Mouse (Mus musculus): ENCODE measurements around the gene Dapk3. TPM values are rescaled to one million over a fixed set of nuclear protein-coding genes. Genes with fewer than 3 reads are reported as not detected.
"Not testable (repeated sequence)": the region's sequence is repeated elsewhere in the genome, so short reads cannot be mapped to it uniquely, and the experiment has no call there.

Dapk3 gene
- polyA plus RNA-seq, 1 experiment from 2014 or later = 65.4 TPM

GRCm38 (mm10) chr10:81174617-81175344 lies 8.0 kb upstream of the Dapk3 start:
- Histone ChIP-seq H3K4me1 (peaks cover 50% of the 10 kb centered on the region), H3K9me3 (no peaks in the 10 kb centered on the region), H3K9ac (no peak overlapping the region), H3K4me2 (peak overlapping the region; percentile 67), H3K27me3 (replicated peaks) (no peaks in the 10 kb centered on the region), H3K36me3 (peaks cover 24% of the 10 kb centered on the region), H3K27ac (peak overlapping the region; percentile 79), H3K4me3 (replicated peaks) (peak overlapping the region; percentile 29)
- ATAC-seq (ENCODE audit: insufficient read depth, low FRiP score, low read depth) = peak; percentile 19; the same call in 1 of the 2 replicates
- 3% methylated on average over 29 of the region's 29 CpGs for WGBS

- H3K27me3 ChIP-seq (replicated peaks); H3K9ac ChIP-seq; ATAC-seq (ENCODE audit: insufficient read depth, low FRiP score, low read depth); H3K9me3 ChIP-seq: not testable (repeated sequence)
- peaks cover 29% of the 10 kb centered on the region for H3K36me3 ChIP-seq
- peaks cover 52% of the 10 kb centered on the region for H3K4me1 ChIP-seq
- peak overlapping the region; percentile 67 for H3K4me2 ChIP-seq
- H3K27ac ChIP-seq = peak overlapping the region; percentile 79
- H3K4me3 ChIP-seq (replicated peaks) = peak overlapping the region; percentile 29
- WGBS = 10% methylated on average over 4 of the region's 4 CpGs
Observed at GRCm38 (mm10) chr10:81175345-81175701, 7.5 kb upstream of the Dapk3 start.

DNA sequence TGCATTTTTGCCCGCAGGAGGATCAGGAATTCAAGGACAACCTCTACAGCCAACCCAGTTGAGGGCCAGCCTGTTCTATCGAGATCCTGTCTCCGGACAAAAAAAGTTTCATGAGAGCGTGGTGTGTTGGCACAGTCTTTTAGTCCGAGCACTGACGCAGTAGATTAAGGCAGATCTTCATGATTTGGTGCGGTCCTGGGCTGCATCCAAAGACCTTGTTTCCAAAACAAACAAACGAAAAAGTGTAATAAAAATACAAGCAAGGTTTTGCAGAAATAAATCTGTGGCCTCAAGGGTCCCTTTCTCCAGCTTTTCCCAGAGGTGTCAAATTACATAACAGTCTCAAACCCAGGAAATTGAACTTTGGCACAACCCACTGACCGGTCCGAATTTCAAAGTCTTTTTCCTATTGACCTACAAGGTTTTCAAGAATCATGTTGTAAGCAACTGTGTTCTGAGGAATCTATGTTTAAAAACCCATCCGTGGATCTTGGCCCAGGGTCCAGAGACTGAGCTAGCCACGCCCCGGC lies 6.8 kb upstream of the Dapk3 start:
- Histone ChIP-seq H3K4me2 (peak overlapping the region; percentile 67), H3K4me1 (peaks cover 52% of the 10 kb centered on the region), H3K9me3 (no peaks in the 10 kb centered on the region), H3K9ac (peak overlapping the region; percentile 6; the same call in 1 of the 2 replicates), H3K27ac (peak overlapping the region; percentile 79), H3K27me3 (replicated peaks) (no peaks in the 10 kb centered on the region), H3K4me3 (replicated peaks) (peak overlapping the region; percentile 94), H3K36me3 (peaks cover 36% of the 10 kb centered on the region)
- 3% methylated on average over 13 of the region's 13 CpGs for WGBS
- ATAC-seq (ENCODE audit: insufficient read depth, low FRiP score, low read depth) = peak; percentile 2; the same call in 1 of the 2 replicates

DNA sequence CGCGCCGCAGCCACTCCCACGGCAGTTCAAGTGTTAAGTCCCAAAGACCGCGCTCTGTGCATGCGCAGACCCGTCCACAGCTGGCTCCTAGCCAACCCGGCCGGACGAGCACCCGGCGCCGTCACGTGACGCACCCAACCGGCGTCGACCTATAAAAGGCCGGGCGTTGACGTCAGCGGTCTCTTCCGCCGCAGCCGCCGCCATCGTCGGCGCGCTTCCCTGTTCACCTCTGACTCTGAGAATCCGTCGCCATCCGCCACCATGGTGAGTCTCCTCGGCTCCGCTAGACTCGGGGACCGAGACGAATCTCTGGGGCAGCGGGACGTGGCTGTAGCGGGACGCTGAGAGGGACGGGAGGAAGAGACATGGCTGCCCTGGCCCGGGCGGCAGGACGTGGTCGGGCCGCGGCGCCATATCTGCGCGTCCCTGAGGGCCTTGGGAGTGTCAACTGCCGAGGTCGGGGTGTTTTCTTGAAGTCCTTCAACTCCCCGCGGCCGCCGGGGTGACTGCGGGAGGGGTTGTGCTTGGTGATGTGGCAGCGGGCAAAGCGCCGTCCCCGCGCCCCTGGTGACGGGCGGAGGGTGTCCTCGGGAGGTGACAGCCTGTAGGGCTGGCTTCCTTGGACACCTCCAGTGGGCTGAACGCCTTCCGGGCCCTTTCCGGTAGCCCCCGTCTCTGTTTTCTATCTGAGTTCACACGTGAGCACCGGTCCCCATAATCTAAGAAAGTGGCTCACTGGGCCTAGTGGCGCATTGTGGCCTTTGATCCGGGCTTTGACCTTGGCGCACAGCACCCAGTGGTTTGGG lies 6.1 kb upstream of the Dapk3 start, which contains the start of gene Eef2:
Gene Eef2 (plus strand): TSS at position 166 of the 806 bp plus-strand sequence.
- Histone ChIP-seq H3K36me3 (peaks cover 42% of the 10 kb centered on the region), H3K27me3 (replicated peaks) (no peaks in the 10 kb centered on the region), H3K4me3 (replicated peaks) (peak within 1 kb of the TSS; percentile 94), H3K4me1 (peaks cover 52% of the 10 kb centered on the region), H3K4me2 (peak within 1 kb of the TSS; percentile 86), H3K9ac (peak within 1 kb of the TSS; percentile 97), H3K9me3 (no peaks in the 10 kb centered on the region), H3K27ac (peak within 1 kb of the TSS; percentile 89)
- WGBS = under 1% methylated on average over 76 of the region's 77 CpGs
- peak; percentile 81 for ATAC-seq (ENCODE audit: insufficient read depth, low FRiP score, low read depth)

- H3K9me3 ChIP-seq = no peaks in the 10 kb centered on the region
- no peak for ATAC-seq (ENCODE audit: insufficient read depth, low FRiP score, low read depth)
- peaks cover 50% of the 10 kb centered on the region for H3K36me3 ChIP-seq
- H3K27me3 ChIP-seq (replicated peaks) = no peaks in the 10 kb centered on the region
- peaks cover 59% of the 10 kb centered on the region for H3K4me1 ChIP-seq
- H3K9ac ChIP-seq = peak overlapping the region; percentile 97
- peak overlapping the region; percentile 94 for H3K4me3 ChIP-seq (replicated peaks)
- peak overlapping the region; percentile 86 for H3K4me2 ChIP-seq
- 7% methylated on average over 16 of the region's 16 CpGs for WGBS
- H3K27ac ChIP-seq = peak overlapping the region; percentile 89
Observed at GRCm38 (mm10) chr10:81177491-81177925, 5.3 kb upstream of the Dapk3 start.

GRCm38 (mm10) chr10:81177958-81178712 lies 4.7 kb upstream of the Dapk3 start:
- peaks cover 50% of the 10 kb centered on the region for H3K36me3 ChIP-seq

DNA sequence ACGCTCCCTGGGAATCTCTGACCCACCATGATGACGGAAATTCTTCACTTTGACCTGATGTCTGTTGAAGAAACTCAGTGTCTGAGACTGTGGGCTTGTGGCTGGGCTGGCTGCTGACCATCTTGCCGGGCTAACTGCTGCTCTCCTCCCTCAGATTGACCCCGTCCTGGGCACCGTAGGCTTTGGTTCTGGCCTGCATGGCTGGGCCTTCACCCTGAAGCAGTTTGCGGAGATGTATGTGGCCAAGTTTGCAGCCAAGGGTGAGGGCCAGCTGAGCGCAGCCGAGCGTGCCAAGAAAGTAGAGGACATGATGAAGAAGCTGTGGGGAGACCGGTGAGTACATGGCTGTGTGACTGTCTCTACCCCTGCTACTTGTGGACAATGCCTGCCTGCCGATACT lies 3.9 kb upstream of the Dapk3 start:
- H3K36me3 ChIP-seq = peaks cover 52% of the 10 kb centered on the region
- ATAC-seq (ENCODE audit: insufficient read depth, low FRiP score, low read depth) = no peak
- WGBS = 89% methylated on average over 11 of the region's 11 CpGs
- H3K27ac ChIP-seq = 0 out of 2 replicates have a peak overlapping the region, but pooled peaks have one; percentile 35
- H3K4me2 ChIP-seq = no peak overlapping the region
- H3K4me1 ChIP-seq = peaks cover 55% of the 10 kb centered on the region
- H3K27me3 ChIP-seq (replicated peaks) = no peaks in the 10 kb centered on the region
- H3K9me3 ChIP-seq = no peaks in the 10 kb centered on the region
- H3K9ac ChIP-seq = no peak overlapping the region
- no peak overlapping the region for H3K4me3 ChIP-seq (replicated peaks)

More at GRCm38 (mm10) chr10:81177958-81178712, 4.7 kb upstream of the Dapk3 start:
- Histone ChIP-seq H3K9me3 (no peaks in the 10 kb centered on the region), H3K4me3 (replicated peaks) (peak overlapping the region; percentile 94), H3K4me2 (peak overlapping the region; percentile 86), H3K9ac (peak overlapping the region; percentile 97), H3K4me1 (peaks cover 56% of the 10 kb centered on the region), H3K27ac (peak overlapping the region; percentile 89), H3K27me3 (replicated peaks) (no peaks in the 10 kb centered on the region)
- WGBS = 55% methylated on average over 14 of the region's 14 CpGs
- ATAC-seq (ENCODE audit: insufficient read depth, low FRiP score, low read depth) = no peak

DNA sequence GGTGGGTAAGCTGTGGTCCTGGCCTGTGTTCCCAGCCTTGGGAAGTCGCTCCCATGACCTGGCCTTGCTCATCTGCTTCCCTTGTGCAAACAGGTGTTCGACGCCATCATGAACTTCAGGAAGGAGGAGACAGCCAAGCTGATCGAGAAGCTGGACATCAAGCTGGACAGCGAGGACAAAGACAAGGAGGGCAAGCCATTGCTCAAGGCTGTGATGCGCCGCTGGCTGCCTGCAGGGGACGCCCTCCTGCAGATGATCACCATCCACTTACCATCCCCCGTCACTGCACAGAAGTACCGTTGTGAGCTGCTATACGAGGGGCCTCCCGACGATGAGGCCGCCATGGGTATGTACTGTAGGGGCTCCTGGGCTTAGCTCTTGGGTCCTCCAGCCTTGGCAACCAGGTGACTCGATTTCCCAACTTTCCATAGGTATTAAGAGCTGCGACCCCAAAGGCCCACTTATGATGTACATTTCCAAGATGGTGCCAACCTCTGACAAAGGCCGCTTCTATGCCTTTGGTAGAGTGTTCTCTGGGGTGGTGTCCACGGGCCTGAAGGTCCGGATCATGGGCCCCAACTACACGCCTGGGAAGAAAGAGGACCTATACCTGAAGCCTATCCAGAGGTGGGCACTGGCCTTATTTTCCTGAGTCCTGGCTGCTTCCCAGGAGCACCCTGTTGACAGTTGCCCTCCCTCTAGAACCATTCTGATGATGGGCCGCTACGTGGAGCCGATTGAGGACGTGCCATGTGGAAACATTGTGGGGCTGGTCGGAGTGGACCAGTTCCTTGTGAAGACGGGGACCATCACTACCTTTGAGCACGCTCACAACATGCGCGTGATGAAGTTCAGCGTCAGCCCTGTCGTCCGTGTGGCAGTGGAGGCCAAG lies 3.1 kb upstream of the Dapk3 start:
- Histone ChIP-seq H3K4me3 (replicated peaks) (no peak overlapping the region), H3K9ac (0 out of 2 replicates have a peak overlapping the region, but pooled peaks have one; percentile 9), H3K27ac (peak overlapping the region; percentile 35; the same call in 1 of the 2 replicates), H3K36me3 (peaks cover 53% of the 10 kb centered on the region), H3K27me3 (replicated peaks) (no peaks in the 10 kb centered on the region), H3K4me1 (peaks cover 55% of the 10 kb centered on the region), H3K4me2 (no peak overlapping the region), H3K9me3 (no peaks in the 10 kb centered on the region)
- 87% methylated on average over 32 of the region's 32 CpGs for WGBS
- no peak for ATAC-seq (ENCODE audit: insufficient read depth, low FRiP score, low read depth)

DNA sequence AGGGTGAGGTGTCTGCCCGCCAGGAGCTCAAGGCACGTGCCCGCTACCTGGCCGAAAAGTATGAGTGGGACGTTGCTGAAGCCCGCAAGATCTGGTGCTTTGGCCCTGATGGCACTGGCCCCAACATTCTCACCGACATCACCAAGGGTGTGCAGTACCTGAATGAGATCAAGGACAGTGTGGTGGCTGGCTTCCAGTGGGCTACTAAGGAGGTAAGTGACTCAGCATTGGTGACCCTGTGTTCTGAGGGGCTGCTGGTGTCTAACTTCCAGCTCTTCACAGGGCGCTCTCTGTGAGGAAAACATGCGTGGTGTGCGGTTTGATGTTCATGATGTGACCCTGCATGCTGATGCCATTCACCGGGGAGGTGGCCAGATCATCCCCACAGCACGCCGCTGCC lies 1.9 kb upstream of the Dapk3 start:
- Histone ChIP-seq H3K4me3 (replicated peaks) (no peak overlapping the region), H3K4me1 (peaks cover 45% of the 10 kb centered on the region), H3K27me3 (replicated peaks) (no peaks in the 10 kb centered on the region), H3K27ac (no peak overlapping the region), H3K9ac (no peak overlapping the region), H3K4me2 (no peak overlapping the region), H3K36me3 (peaks cover 53% of the 10 kb centered on the region), H3K9me3 (no peaks in the 10 kb centered on the region)
- 93% methylated on average over 13 of the region's 13 CpGs for WGBS
- ATAC-seq (ENCODE audit: insufficient read depth, low FRiP score, low read depth) = no peak

- WGBS = 79% methylated on average over 12 of the region's 12 CpGs
- not testable (repeated sequence) for H3K9ac ChIP-seq; H3K4me2 ChIP-seq; H3K27me3 ChIP-seq (replicated peaks); H3K4me3 ChIP-seq (replicated peaks); ATAC-seq (ENCODE audit: insufficient read depth, low FRiP score, low read depth); H3K9me3 ChIP-seq
- peaks cover 53% of the 10 kb centered on the region for H3K36me3 ChIP-seq
- peak overlapping the region; percentile 73 for H3K27ac ChIP-seq
- peaks cover 45% of the 10 kb centered on the region for H3K4me1 ChIP-seq
Observed at GRCm38 (mm10) chr10:81181860-81182259, 945 bp upstream of the Dapk3 start.

All from stomach, embryonic 15.5 days (tissue).